Mouse (Mus musculus): ENCODE measurements around the gene Chmp2a. TPM values are rescaled to one million over a fixed set of nuclear protein-coding genes. Genes with fewer than 3 reads are reported as not detected.
A peak's percentile ranks its signal among the peaks of the same experiment; 100 is the strongest.

Chmp2a gene
- total and polyA plus RNA-seq, 3 experiments: 100 to 180 TPM; not detected in 1

DNA sequence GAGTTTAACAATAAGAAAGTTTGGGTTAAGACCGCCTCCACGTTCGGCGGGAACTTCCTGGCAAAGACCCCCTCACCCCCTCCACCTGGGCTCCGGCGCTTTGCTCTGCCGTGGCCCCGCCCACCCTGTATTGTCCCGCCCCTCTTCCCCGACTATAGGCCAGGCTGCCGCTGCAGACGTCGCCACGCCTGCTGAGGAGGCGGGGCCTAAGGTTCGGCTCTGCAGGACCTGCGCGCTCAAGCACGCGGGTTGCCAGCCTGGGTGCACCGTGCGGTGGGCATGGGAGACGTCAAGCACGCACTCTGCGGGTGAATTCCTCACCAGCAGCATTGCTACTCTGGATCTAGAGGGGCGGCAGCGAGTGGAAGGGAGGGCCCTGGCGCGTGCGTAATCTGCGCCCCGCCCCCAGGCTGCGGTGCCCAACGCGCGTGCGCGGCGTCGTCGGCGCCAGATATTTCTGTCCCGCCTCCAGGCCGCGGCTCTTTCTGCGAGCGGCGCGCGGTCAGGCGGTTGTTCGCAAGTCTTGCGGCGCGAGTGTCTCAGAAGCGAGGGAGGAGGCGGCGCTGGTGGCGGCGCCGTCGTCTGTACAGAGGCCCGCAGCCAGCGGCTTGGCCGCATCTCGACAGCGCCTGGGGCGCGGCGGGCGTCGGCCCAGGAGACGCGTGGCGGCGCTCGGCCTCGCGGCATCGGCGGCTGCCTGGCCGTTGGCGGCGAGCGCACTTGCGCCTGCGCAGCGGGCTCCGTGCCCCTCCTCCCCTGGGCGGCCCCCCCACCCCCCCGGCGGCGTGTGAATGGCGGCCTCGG is 10.5 kb downstream of the Chmp2a start (continued):
- TF ChIP-seq USF2 (IDR thresholded peaks at IDR 0.05; ENCODE audit: borderline replicate concordance in 1 of 2, insufficient read depth in 1 of 2, low read depth in 1 of 2, low read length in 2 of 2) (no peak), MXI1 (IDR thresholded peaks at IDR 0.05; ENCODE audit: low read depth, low read length) (peak; percentile 57; the same call in 1 of the 2 replicates), POLR2AphosphoS2 (IDR thresholded peaks at IDR 0.05; ENCODE audit: low read length) (peak; percentile 95), CHD1 (IDR thresholded peaks at IDR 0.05; ENCODE audit: low read depth, low read length) (no peak), MEF2A (IDR thresholded peaks at IDR 0.05; ENCODE audit: extremely low read depth, insufficient replicate concordance, low read depth, low read length, poor library complexity, severe bottlenecking) (no peak), TAL1 (IDR thresholded peaks at IDR 0.05; ENCODE audit: low read length) (no peak), MAZ (IDR thresholded peaks at IDR 0.05; ENCODE audit: low read depth, low read length) (peak; percentile 58; the same call in 1 of the 2 replicates), RCOR1 (IDR thresholded peaks at IDR 0.05; ENCODE audit: low read depth, low read length) (no peak), SMC3 (IDR thresholded peaks at IDR 0.05; ENCODE audit: low read depth, low read length) (no peak), JUND (IDR thresholded peaks at IDR 0.05; ENCODE audit: low read depth, low read length) (no peak), ETS1 (IDR thresholded peaks at IDR 0.05; ENCODE audit: low read depth, low read length) (no peak), CTCF (IDR thresholded peaks at IDR 0.05 in 2 of 3, conservative IDR thresholded peaks at IDR 0.05 in 1 of 3; ENCODE audit: control insufficient read depth in 1 of 3, insufficient read depth in 1 of 3, low read depth in 2 of 3, low read length in 3 of 3, poor library complexity in 1 of 3, severe bottlenecking in 1 of 3) (no peak), ZC3H11A (IDR thresholded peaks at IDR 0.05; ENCODE audit: low read depth, low read length) (no peak), NRF1 (IDR thresholded peaks at IDR 0.05; ENCODE audit: insufficient read depth, low read depth, low read length, poor library complexity, severe bottlenecking) (peak; percentile 85)

- Histone ChIP-seq H3K4me3 (ENCODE audit: control insufficient read depth in 1 of 2, insufficient read depth in 1 of 2, low read depth in 2 of 2, low read length in 2 of 2) (peak overlapping the region; percentile 82 to 86), H3K27ac (ENCODE audit: control insufficient read depth, low read depth, low read length) (peak overlapping the region; percentile 85), H3K9me3 (replicated peaks; ENCODE audit: insufficient read depth, low read length) (no peaks in the 10 kb centered on the region), H3K9ac (ENCODE audit: control insufficient read depth, low read depth, low read length, poor library complexity, severe bottlenecking) (peak overlapping the region; percentile 66), H3K36me3 (ENCODE audit: control insufficient read depth in 1 of 2, insufficient read depth in 2 of 2, low read length in 2 of 2) (peaks cover 21 to 22% of the 10 kb centered on the region in 2 experiments), H3K4me1 (ENCODE audit: control insufficient read depth in 1 of 2, insufficient read depth in 2 of 2, low read length in 2 of 2) (peaks cover 2 to 23% of the 10 kb centered on the region in 2 experiments; a peak in 3 of 4 replicates), H3K27me3 (ENCODE audit: control insufficient read depth in 1 of 2, insufficient read depth in 2 of 2, low read length in 2 of 2) (peaks cover 2 to 10% of the 10 kb centered on the region in 2 experiments; a peak in 3 of 4 replicates), H3K79me2 (ENCODE audit: control insufficient read depth, insufficient read depth, low read length, poor library complexity) (peaks cover 32% of the 10 kb centered on the region)
- peak; percentile 93 for DNase-seq (ENCODE audit: low read depth, low spot score)
- TF ChIP-seq ELF1 (IDR thresholded peaks at IDR 0.05; ENCODE audit: low read depth, low read length) (0 out of 2 replicates have a peak, but pooled peaks have one; percentile 28), USF2 (IDR thresholded peaks at IDR 0.05; ENCODE audit: borderline replicate concordance in 1 of 2, insufficient read depth in 1 of 2, low read depth in 1 of 2, low read length in 2 of 2) (no peak), NRF1 (IDR thresholded peaks at IDR 0.05; ENCODE audit: insufficient read depth, low read depth, low read length, poor library complexity, severe bottlenecking) (no peak), HCFC1 (IDR thresholded peaks at IDR 0.05; ENCODE audit: low read depth, low read length) (no peak; the same call in 1 of the 2 replicates), MAX (IDR thresholded peaks at IDR 0.05; ENCODE audit: low read length) (peak; percentile 98), TCF12 (IDR thresholded peaks at IDR 0.05; ENCODE audit: low read depth, low read length) (0 out of 2 replicates have a peak, but pooled peaks have one; percentile 24), USF1 (IDR thresholded peaks at IDR 0.05; ENCODE audit: low read depth, low read length) (peak; percentile 73), MXI1 (IDR thresholded peaks at IDR 0.05; ENCODE audit: low read depth, low read length) (peak; percentile 94), CHD2 (IDR thresholded peaks at IDR 0.05; ENCODE audit: low read length) (no peak), POLR2AphosphoS5 (IDR thresholded peaks at IDR 0.05; ENCODE audit: borderline replicate concordance, low read depth, low read length) (no peak), MYC (IDR thresholded peaks at IDR 0.05; ENCODE audit: low read depth, low read length) (peak; percentile 74; the same call in 1 of the 2 replicates), SIN3A (IDR thresholded peaks at IDR 0.05; ENCODE audit: low read length) (peak; percentile 69; the same call in 1 of the 2 replicates), E2F4 (IDR thresholded peaks at IDR 0.05; ENCODE audit: borderline replicate concordance, low read depth, low read length) (no peak), NELFE (IDR thresholded peaks at IDR 0.05; ENCODE audit: low read depth, low read length) (peak; percentile 52), EP300 (IDR thresholded peaks at IDR 0.05; ENCODE audit: low read depth in 1 of 2, low read length in 2 of 2) (peak in 1 of 2 experiments; percentile 19; a peak in 1 of 4 replicates), POLR2A (IDR thresholded peaks at IDR 0.05; ENCODE audit: control insufficient read depth in 1 of 2, insufficient read depth in 1 of 2, low read depth in 1 of 2, low read length in 2 of 2, poor library complexity in 1 of 2) (peak in 1 of 2 experiments; percentile 45; a peak in 2 of 4 replicates)
Observed at GRCm38 (mm10) chr7:13022773-13023535, 11.7 kb downstream of the Chmp2a start.

Measured in MEL (cell line).